Mouse (Mus musculus): ENCODE data around the gene Gramd1c. TPM values are rescaled to one million over a fixed set of nuclear protein-coding genes. Genes with fewer than 3 reads are reported as not detected.

Gramd1c gene
- polyA plus RNA-seq, 1 experiment: 0.39 TPM

DNA sequence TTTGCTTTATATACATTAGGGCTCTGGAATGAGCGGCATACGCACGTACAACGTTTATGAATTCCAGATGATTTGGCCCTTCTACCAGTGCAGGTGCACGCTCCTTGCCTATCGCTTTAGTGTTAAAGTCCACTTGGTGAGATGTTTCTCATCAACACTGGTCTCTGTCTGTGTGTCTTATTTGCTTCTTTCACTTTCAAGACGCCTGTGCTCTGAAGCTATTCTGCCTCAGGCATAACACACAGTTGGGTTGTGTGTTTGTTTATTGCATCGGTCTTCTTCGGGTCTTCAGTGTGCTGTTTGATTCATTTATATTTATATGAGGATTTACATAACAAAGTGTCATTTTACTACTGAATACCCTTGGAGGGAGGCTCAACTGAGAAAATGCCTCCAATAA lies 36.3 kb downstream of the Gramd1c start:
- H3K4me3 ChIP-seq (ENCODE audit: insufficient read depth, low read length): no peak overlapping the region
- TF ChIP-seq POLR2A (IDR thresholded peaks at IDR 0.05; ENCODE audit: borderline replicate concordance, low read depth, low read length) (no peak), CTCF (IDR thresholded peaks at IDR 0.05; ENCODE audit: low read depth, low read length) (no peak)
- 0 out of 2 replicates have a peak, but pooled peaks cover 3% of the 10 kb centered on the region for H3K4me1 ChIP-seq (ENCODE audit: control insufficient read depth, insufficient read depth, low read length)
- H3K27ac ChIP-seq (ENCODE audit: insufficient read depth, low read depth, low read length): no peak overlapping the region

DNA sequence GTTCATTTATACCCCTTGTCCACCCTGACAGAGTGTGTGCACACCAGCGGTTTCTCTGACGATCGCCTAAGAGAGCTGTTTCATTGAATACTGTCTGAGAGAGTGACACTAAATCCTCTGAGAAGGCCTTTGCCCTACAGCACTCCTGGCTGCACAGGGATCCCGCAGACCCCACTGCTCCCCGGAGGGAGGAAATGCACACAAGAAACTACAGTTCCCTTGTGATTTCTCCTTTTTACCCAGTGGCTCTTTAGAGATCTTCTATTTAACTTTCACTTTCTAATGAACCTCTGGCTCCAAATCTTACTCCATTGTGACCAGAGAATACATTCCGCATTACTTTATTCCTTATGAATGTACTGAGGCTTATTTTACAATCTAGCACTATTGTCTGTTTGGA lies 36.9 kb downstream of the Gramd1c start:
- Histone ChIP-seq H3K4me1 (ENCODE audit: control insufficient read depth, insufficient read depth, low read length) (0 out of 2 replicates have a peak, but pooled peaks cover 3% of the 10 kb centered on the region), H3K4me3 (ENCODE audit: insufficient read depth, low read length) (no peak overlapping the region), H3K27ac (ENCODE audit: insufficient read depth, low read depth, low read length) (no peak overlapping the region)
- TF ChIP-seq CTCF (IDR thresholded peaks at IDR 0.05; ENCODE audit: low read depth, low read length) (no peak), POLR2A (IDR thresholded peaks at IDR 0.05; ENCODE audit: borderline replicate concordance, low read depth, low read length) (no peak)

DNA sequence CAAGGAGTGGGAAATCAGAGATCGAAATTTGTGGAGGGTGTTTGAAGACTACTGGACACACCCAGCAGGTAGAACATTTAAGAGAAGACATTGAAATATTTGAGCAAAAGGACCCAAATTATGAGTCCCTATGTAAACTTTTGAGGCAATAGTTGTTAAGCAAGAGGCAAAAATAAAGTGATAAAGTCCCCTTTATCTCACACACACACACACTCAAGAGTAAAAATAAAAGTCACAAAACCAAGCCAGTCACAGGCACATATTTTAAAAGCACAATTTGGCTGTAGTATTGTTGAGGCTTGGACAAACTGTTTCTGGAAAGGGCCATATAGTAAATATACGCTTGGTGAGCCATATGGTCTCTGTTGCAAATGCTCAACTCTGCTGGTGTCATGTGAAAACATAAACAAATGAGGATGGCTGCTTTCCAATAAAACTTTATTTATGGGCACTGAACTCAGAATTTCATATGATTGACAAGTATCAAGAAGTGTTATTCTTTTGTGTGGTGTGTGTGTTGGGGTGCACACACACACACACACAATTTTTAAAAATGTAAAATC lies 44.1 kb downstream of the Gramd1c start:
- H3K27ac ChIP-seq (ENCODE audit: insufficient read depth, low read depth, low read length): no peak overlapping the region
- TF ChIP-seq POLR2A (IDR thresholded peaks at IDR 0.05; ENCODE audit: borderline replicate concordance, low read depth, low read length) (no peak), CTCF (IDR thresholded peaks at IDR 0.05; ENCODE audit: low read depth, low read length) (no peak)
- no peak overlapping the region for H3K4me3 ChIP-seq (ENCODE audit: insufficient read depth, low read length)
- H3K4me1 ChIP-seq (ENCODE audit: control insufficient read depth, insufficient read depth, low read length): no peaks in the 10 kb centered on the region

DNA sequence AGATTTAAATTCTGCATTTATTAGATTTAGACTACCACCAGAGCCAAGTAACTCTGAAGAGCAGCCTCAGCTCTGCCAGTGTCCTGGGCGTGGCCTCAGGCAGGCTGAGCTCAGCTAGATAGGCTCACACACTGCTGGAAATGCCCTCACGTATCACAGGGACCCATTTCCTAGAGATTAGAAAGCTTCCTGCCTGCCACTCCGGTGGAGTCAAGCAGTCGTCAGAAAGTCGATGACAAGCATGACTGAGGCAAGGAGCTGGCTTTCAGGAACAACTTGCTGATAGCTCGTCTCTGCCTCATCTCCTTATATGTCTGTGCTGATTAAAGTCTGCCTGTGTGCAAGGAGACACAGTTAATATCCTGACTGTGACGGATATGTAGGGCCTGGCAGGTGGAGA lies 44.8 kb downstream of the Gramd1c start:
- no peaks in the 10 kb centered on the region for H3K4me1 ChIP-seq (ENCODE audit: control insufficient read depth, insufficient read depth, low read length)
- H3K27ac ChIP-seq (ENCODE audit: insufficient read depth, low read depth, low read length): no peak overlapping the region
- TF ChIP-seq POLR2A (IDR thresholded peaks at IDR 0.05; ENCODE audit: borderline replicate concordance, low read depth, low read length) (no peak), CTCF (IDR thresholded peaks at IDR 0.05; ENCODE audit: low read depth, low read length) (0 out of 2 replicates have a peak, but pooled peaks have one; percentile 15)
- no peak overlapping the region for H3K4me3 ChIP-seq (ENCODE audit: insufficient read depth, low read length)

DNA sequence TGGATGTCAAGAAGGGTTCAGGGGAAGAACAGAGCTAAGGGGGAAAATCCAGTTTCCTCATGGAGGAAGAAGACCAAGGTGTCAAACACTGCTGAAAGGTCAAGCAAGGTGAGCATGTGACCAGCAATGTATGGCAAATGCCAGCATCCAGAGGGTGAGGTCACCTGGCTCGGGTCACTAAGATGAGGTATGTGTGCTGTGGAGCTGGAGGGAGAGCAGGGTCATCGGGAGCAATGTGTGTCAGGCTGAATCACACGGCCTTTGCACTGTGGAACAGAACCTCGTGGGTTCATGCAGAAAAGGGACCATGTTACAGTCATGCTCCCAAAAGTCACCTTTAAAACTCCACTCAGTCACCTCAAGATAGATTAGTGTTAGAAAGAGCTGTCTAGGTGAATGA lies 45.4 kb downstream of the Gramd1c start:
- H3K4me1 ChIP-seq (ENCODE audit: control insufficient read depth, insufficient read depth, low read length): no peaks in the 10 kb centered on the region
- no peak for TF ChIP-seq POLR2A (IDR thresholded peaks at IDR 0.05; ENCODE audit: borderline replicate concordance, low read depth, low read length)
- TF ChIP-seq CTCF (IDR thresholded peaks at IDR 0.05; ENCODE audit: low read depth, low read length): no peak
- no peak overlapping the region for H3K27ac ChIP-seq (ENCODE audit: insufficient read depth, low read depth, low read length)
- H3K4me3 ChIP-seq (ENCODE audit: insufficient read depth, low read length): no peak overlapping the region

DNA sequence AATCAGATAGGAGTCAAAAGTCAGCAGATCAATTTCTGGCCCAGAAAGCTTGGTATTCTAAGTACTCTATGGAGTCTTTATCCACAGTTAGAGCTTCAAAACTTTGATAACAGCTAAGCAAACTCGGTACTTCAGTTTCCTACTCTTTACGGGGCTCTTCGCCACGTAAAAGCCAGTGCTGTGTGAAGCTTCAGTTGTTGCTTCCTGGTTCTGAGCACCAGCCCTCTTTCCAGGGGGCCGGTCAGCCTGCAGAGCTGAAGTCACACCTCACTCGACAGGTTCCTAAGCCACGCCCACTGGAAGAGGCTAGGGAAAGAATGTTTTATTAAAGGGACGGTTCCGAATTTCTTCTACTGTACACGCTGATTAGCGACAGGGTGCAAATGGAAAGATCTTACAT lies 47.0 kb downstream of the Gramd1c start:
- Histone ChIP-seq H3K27ac (ENCODE audit: insufficient read depth, low read depth, low read length) (no peak overlapping the region), H3K4me1 (ENCODE audit: control insufficient read depth, insufficient read depth, low read length) (no peaks in the 10 kb centered on the region), H3K4me3 (ENCODE audit: insufficient read depth, low read length) (peak overlapping the region; percentile 15; the same call in 1 of the 2 replicates)
- TF ChIP-seq CTCF (IDR thresholded peaks at IDR 0.05; ENCODE audit: low read depth, low read length): no peak
- no peak for TF ChIP-seq POLR2A (IDR thresholded peaks at IDR 0.05; ENCODE audit: borderline replicate concordance, low read depth, low read length)

DNA sequence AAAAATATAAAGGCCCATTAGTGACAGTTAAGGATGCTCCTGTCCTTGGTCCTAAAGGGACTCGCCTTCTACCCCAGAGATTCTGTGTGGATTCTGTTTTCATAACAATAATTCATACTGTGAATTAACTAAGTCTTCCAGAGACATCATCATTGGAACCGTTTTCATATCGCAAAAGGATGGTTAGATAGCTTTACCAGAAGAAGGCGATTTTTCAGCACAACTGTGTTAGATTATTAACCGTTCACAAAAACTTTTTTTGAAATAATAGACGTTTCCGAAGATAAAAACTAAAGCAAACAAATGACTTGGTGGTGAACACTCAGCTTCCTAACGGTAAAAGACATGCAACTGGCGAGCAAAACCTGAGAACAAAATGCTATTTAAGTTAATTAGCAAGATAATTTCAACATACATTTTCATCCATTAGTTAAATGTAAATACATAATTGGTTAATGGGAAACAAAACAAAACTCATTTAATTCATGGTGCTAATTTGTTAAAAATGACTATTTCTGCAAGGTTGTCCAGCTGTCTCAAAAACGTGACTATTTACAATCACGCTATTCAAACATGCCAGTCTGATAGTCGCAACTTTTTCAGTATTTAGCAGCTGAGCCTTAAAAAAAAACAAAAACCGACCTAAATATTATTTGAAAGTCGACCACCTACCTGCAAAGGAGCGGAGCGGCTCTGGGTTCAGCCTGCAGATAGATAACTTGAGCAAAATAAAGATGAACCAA lies 47.6 kb downstream of the Gramd1c start:
- TF ChIP-seq POLR2A (IDR thresholded peaks at IDR 0.05; ENCODE audit: borderline replicate concordance, low read depth, low read length): no peak
- H3K4me3 ChIP-seq (ENCODE audit: insufficient read depth, low read length): 0 out of 2 replicates have a peak overlapping the region, but pooled peaks have one; percentile 15
- H3K4me1 ChIP-seq (ENCODE audit: control insufficient read depth, insufficient read depth, low read length): no peaks in the 10 kb centered on the region
- H3K27ac ChIP-seq (ENCODE audit: insufficient read depth, low read depth, low read length): no peak overlapping the region

DNA sequence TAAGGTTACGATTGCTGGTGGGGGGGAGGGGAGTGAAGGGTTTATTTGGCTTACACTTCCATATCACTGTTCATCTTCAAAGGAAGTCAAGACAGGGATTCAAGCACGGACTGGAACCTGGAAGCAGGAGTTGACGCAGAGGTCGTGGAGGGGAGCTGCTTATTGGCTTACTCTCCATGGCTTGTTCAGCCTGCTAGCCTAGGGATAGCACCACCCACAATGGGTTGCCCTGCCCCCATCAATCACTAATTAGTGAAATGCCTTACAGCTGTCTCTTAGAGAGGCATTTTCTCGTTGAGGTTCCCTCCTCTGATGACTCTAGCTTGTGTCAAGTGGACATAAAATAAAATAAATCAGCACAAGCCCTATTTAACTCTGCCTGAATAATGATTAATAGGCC lies 52.1 kb downstream of the Gramd1c start:
- H3K4me3 ChIP-seq (ENCODE audit: insufficient read depth, low read length): no peak overlapping the region
- H3K4me1 ChIP-seq (ENCODE audit: control insufficient read depth, insufficient read depth, low read length): no peaks in the 10 kb centered on the region
- no peak overlapping the region for H3K27ac ChIP-seq (ENCODE audit: insufficient read depth, low read depth, low read length)
- TF ChIP-seq POLR2A (IDR thresholded peaks at IDR 0.05; ENCODE audit: borderline replicate concordance, low read depth, low read length): no peak
- TF ChIP-seq CTCF (IDR thresholded peaks at IDR 0.05; ENCODE audit: low read depth, low read length): no peak

DNA sequence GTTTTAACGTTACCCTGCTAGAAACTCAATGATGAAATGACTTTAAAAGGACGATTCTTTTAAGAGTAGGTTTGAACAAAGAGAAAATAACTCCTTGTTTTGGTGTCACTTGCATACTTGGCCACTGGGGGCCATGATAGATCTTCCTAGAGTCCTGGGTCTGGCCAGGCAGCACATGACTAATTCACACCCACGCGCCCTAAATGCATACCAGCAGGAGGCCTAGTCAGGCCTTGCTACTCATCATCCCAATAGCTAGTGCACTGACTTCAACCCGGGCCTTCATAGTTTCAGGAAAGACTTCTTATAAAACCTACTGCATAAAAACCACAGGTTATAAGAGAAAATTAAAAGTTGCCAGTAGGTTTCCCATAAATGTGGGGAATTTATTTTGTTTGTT lies 61.1 kb downstream of the Gramd1c start:
- H3K27ac ChIP-seq (ENCODE audit: insufficient read depth, low read depth, low read length): no peak overlapping the region
- TF ChIP-seq POLR2A (IDR thresholded peaks at IDR 0.05; ENCODE audit: borderline replicate concordance, low read depth, low read length): no peak
- no peak for TF ChIP-seq CTCF (IDR thresholded peaks at IDR 0.05; ENCODE audit: low read depth, low read length)
- peaks cover 4% of the 10 kb centered on the region; the same call in 1 of the 2 replicates for H3K4me1 ChIP-seq (ENCODE audit: control insufficient read depth, insufficient read depth, low read length)
- H3K4me3 ChIP-seq (ENCODE audit: insufficient read depth, low read length): no peak overlapping the region

DNA sequence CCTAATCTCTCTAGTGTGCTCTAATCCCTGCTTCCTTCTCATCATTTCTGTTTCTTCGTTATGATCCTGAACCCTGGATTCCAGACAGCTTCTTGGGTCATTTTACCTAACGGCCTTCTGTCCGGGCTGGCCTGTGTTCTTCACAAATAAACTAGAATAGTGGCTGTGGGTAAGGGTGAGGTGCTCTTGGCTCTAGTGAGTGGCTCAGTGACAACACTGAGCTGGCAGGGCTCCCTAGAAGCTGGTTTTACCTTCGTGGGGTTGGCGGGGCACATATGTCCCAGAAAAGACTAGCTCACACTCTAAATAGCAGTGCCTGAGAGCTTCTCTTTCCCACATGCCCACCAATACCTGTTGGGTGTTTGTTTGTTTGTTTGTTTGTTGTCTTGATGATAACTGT lies 63.6 kb downstream of the Gramd1c start:
- no peak for TF ChIP-seq POLR2A (IDR thresholded peaks at IDR 0.05; ENCODE audit: borderline replicate concordance, low read depth, low read length)
- no peak for TF ChIP-seq CTCF (IDR thresholded peaks at IDR 0.05; ENCODE audit: low read depth, low read length)
- Histone ChIP-seq H3K27ac (ENCODE audit: insufficient read depth, low read depth, low read length) (no peak overlapping the region), H3K4me3 (ENCODE audit: insufficient read depth, low read length) (no peak overlapping the region), H3K4me1 (ENCODE audit: control insufficient read depth, insufficient read depth, low read length) (peaks cover 4% of the 10 kb centered on the region; the same call in 1 of the 2 replicates)
